Mouse (Mus musculus) brown adipose tissue, adult 24 weeks (tissue): Measurements from ENCODE around the gene Il10rb. TPM values are rescaled to one million over a fixed set of nuclear protein-coding genes. Genes with fewer than 3 reads are reported as not detected.
A peak's percentile ranks its signal among the peaks of the same experiment; 100 is the strongest.

Source experiments
- H3K27ac ChIP-seq: fragments of 200-500 bp; replicated peaks from 2 replicates; pipeline ENCODE4 v1.5.1; 2012; ENCODE audit warnings: low read depth, mild to moderate bottlenecking, low read length
- H3K4me1 ChIP-seq: fragments of 200-500 bp; 2 replicates; pipeline ENCODE4 v1.6.1; 2012; ENCODE audit warnings: low read length, mixed read lengths; ENCODE audit not compliant: control insufficient read depth, insufficient read depth, insufficient read length
- H3K4me3 ChIP-seq: fragments of 200-500 bp; 2 replicates; pipeline ENCODE4 v1.5.1; 2012; ENCODE audit warnings: low read depth, mild to moderate bottlenecking, low read length, moderate library complexity; ENCODE audit not compliant: insufficient read depth
- polyA plus RNA-seq: library from polyadenylated mRNA; stranded (reverse); fragments of >200 nt; gene quantifications from 2 replicates; pipeline ENCODE4 v1.2.4, GENCODE M21; 2012; ENCODE audit not compliant: missing spikeins, insufficient read depth, insufficient read length

Il10rb gene
- polyA plus RNA-seq, 1 experiment, result 44.8 TPM

- Histone ChIP-seq H3K27ac (peak overlapping the region; percentile 94), H3K4me3 (no peak overlapping the region), H3K4me1 (peaks cover 34% of the 10 kb centered on the region)
Observed at GRCm38 (mm10) chr16:91463400-91463799, 57.4 kb downstream of the Il10rb start.

GRCm38 (mm10) chr16:91463836-91464400, 58.0 kb downstream of the Il10rb start:
- peak overlapping the region; percentile 94 for H3K27ac ChIP-seq
- peak overlapping the region; percentile 68 for H3K4me3 ChIP-seq
- H3K4me1 ChIP-seq, result peaks cover 34% of the 10 kb centered on the region

DNA sequence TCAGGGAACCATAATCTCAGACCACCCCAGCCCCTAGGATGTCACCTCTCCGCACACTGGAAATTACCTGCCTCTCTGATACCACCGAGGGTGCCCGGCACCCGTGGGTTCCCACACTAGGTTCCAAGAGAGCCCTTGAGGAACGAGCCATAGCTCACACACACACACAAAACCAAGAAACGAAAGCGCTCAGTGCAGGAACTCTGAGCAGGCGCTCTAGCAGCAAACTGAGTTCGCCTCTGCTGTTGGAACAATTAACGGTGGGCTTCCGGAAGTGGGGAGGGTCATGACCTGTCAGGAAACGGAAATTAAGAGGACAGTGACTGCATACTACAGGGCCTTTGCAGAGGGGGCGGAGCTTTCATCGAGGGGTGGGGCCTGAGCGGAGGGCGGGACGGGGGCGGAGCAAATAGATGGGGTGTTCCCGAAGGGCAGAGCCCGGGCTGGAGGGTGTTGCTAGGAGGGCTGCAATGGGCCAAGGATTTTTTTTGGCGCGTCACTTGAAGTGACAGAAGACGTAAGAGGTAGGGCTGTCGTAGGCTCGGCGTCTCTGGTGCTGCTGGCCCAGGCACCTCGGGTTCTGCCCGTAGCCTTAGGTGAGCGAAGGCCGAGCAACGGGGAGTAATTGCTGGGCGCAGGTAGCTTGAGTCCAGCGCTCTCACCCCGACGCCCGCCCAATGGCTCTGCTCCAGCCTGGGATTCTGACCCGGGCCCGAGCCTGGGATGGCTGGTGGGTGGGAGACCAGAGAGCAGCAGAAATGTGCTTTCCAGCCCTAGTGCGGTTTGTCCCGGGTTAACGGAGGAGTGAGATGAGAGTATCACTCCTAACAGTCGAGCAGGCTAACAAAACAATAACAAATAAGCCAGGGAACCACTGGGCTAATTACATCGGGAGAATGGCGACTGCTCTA, 58.9 kb downstream of the Il10rb start:
- Histone ChIP-seq H3K27ac (peak overlapping the region; percentile 94), H3K4me1 (peaks cover 32% of the 10 kb centered on the region), H3K4me3 (peak overlapping the region; percentile 68)

- no peak overlapping the region; the same call in 1 of the 2 replicates for H3K27ac ChIP-seq
- H3K4me3 ChIP-seq, result peak overlapping the region; percentile 63
- peaks cover 25% of the 10 kb centered on the region for H3K4me1 ChIP-seq
Observed at GRCm38 (mm10) chr16:91465505-91466240, 59.7 kb downstream of the Il10rb start.

DNA sequence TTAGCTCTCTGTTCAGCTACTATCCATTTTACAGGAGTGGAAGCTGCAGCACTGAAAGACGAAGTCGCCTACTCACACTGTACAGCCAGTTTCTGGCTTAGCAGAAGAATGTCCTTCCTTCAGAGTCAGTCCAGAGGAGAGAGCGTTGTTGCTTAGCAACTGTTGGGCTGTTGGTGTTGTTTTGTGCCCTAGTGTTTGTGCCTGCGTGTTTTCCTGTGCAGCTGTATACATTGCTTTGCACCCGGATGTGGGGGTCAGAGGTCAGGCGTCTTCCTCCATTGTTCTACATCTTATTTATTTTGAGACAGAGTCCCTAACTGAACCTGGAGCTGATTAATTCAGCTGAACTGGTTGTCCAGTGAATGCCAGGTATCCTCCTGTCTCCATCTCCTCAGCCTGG, 60.6 kb downstream of the Il10rb start:
- H3K4me1 ChIP-seq, result peaks cover 20% of the 10 kb centered on the region
- peak overlapping the region; percentile 52 for H3K27ac ChIP-seq
- no peak overlapping the region for H3K4me3 ChIP-seq

- no peaks in the 10 kb centered on the region for H3K4me1 ChIP-seq
- no peak overlapping the region for H3K27ac ChIP-seq
- no peak overlapping the region for H3K4me3 ChIP-seq
Observed at GRCm38 (mm10) chr16:91470470-91470869, 64.5 kb downstream of the Il10rb start.

- no peaks in the 10 kb centered on the region; the same call in 1 of the 2 replicates for H3K4me1 ChIP-seq
- H3K4me3 ChIP-seq, result no peak overlapping the region
Observed at GRCm38 (mm10) chr16:91471481-91471880, 65.5 kb downstream of the Il10rb start.

More at GRCm38 (mm10) chr16:91471481-91471880, 65.5 kb downstream of the Il10rb start:
- H3K27ac ChIP-seq, result no peak overlapping the region

Other genes starting within 250 kb of the Il10rb start
- not detected in 2 replicates for gene Olig2, start 180.7 kb upstream of the Il10rb start, polyA plus RNA-seq
- 0.63 and 2.3 TPM in 2 replicates for gene Olig1, start 136.4 kb upstream of the Il10rb start, polyA plus RNA-seq
- gene Ifnar2, start 33.4 kb upstream of the Il10rb start, polyA plus RNA-seq, result 147 and 149 TPM in 2 replicates
- 13.8 TPM in 1 of 2 replicates, not detected in the other for gene Gm21970, start 14.4 kb upstream of the Il10rb start, polyA plus RNA-seq
- gene Ifnar1, start 79.1 kb downstream of the Il10rb start, polyA plus RNA-seq, result 18.2 and 19.6 TPM in 2 replicates
- gene Ifngr2, start 140.9 kb downstream of the Il10rb start, polyA plus RNA-seq, result 15.4 and 22.0 TPM in 2 replicates
- 71.4 and 79.6 TPM in 2 replicates for gene Tmem50b, start 191.6 kb downstream of the Il10rb start, polyA plus RNA-seq
- 20.4 and 32.7 TPM in 2 replicates for gene Dnajc28, start 212.9 kb downstream of the Il10rb start, polyA plus RNA-seq
- gene Gart, start 240.8 kb downstream of the Il10rb start, polyA plus RNA-seq, result 46.7 and 51.5 TPM in 2 replicates
- gene Son, start 241.3 kb downstream of the Il10rb start, polyA plus RNA-seq, result 59.0 and 88.7 TPM in 2 replicates